Mouse (Mus musculus): Measurements from ENCODE around the gene P2ry1.

The P2ry1 gene

DNA sequence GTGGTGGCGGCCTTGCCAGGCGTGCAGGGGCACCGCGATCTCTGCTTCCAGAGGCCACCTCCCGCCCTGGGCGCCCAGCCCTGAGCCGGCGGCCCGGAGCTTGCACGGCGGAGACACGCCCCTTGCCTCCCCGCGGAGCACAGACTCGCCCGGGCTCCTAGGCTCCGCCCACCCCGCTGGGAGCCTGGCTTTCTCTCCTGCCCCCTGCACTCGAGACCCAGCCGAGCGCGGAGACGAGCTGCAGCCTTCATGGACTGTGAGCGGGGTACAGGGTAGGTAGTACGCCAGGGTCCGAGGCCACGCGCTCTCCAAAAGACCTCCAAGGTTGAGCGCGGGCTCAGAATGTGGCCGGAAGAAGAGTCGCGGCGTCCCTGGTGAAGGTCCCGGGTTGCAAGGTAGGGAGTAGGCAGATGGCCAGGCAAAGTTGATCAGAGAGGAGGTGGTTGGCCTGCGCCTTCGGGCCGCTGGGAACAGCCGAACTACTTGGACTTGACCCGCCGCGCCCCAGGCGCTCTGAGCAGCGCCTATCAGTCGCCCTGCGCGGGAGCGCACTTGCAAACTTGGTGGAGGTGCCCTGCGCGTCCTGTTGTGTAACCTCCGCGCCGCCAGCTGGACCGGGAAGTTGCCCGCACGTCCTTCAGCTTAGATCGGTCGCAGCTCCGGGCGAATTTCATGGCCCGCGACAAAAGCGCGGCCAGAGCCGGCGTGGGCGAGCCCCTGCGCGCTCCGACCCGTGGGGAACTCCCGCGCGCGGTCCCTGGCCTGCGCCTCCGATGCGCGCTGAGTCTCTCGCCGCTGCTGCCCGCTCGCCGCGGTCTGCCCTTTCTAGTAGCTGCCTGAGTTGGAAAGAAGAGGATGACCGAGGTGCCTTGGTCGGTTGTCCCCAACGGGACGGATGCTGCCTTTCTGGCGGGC lies at the start of gene P2ry1:
P2ry1 (plus strand) TSS at position 209 of the 915 bp plus-strand sequence.
- no peak for DNase-seq (ENCODE audit: low read depth, low spot score)

DNA sequence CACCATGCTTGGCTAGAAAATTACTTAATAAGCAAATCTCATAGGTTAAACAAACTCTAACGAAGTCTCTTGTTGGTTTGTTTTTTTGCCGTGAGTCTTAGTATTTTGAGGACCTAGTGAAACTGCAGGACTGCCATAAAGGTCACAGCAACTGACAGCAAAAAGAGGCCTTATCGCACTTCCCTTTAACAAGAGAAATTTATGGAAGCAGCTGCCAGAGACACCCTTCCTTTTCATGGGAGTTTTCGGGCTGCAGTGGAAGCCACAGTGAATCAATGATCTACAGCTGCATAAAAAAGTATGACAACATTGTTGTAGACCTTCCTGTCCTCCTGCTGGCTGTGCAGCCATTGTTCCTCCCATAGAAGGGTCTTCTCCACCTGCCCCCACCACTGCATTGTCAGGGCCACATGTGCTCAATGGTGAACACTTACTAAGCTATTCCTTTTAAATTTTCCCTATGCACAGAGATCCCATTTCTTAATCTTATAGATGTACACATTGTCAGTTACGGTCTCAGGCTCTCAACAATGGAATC lies 49.3 kb upstream of the P2ry1 start:
- no peak for DNase-seq (ENCODE audit: low read depth, low spot score)

DNA sequence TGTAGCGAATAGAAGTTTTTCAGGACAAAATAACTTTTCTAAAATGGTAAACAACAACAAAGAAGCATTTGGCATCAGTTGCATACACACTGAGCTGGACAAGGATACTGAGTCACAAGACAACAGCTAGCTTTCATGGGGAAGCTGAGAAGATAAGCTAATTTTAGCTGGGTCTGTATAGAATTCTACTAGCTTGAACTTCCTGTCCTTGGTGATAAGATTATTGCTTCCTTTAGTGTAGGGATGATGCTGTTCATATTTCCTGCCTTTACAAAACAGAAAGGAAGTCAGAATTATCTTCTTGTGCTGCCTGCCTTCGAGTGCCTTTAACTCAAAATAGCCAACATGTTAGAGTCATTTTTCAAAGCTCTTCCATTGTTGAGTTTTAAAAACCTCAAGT lies 48.5 kb upstream of the P2ry1 start:
- DNase-seq (ENCODE audit: low read depth, low spot score), result no peak

DNA sequence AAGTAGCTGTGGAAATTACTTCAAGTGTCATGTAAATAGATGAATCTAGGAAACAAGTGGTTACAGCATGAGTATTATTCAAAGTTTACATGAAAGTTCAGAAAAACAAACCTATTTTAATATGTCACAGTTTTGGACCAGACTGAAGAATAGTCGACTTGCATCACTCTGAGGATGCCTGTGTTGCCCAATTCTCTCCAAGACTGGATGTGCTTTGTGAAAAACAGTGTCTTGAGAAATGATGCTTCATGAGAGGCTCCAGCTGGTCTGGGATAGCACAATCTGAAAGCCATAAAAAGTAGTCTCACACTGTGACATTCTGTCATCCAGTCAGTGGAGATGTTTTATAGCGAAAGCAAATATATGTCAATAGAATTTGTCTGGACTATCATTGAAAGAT lies 43.8 kb upstream of the P2ry1 start:
- no peak for DNase-seq (ENCODE audit: low read depth, low spot score)

DNA sequence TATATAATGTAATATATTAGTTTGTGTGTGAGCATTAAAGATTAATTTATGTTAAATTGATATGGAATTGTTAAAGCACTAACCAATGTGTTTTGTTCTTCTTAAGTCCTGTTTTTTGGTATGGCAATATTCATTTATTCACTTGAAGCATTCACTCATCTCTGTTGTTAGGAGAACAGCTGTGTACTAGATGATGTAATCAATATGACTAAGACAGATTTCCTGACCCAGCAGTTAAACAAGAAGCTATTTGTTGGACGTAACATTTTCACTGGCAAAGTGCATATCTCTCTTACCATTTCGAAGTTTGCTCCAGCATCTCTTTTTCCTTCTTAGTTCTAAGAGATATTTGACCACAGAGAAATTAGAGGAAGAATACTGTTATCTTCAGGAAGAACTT lies 37.5 kb upstream of the P2ry1 start:
- no peak for DNase-seq (ENCODE audit: low read depth, low spot score)

DNA sequence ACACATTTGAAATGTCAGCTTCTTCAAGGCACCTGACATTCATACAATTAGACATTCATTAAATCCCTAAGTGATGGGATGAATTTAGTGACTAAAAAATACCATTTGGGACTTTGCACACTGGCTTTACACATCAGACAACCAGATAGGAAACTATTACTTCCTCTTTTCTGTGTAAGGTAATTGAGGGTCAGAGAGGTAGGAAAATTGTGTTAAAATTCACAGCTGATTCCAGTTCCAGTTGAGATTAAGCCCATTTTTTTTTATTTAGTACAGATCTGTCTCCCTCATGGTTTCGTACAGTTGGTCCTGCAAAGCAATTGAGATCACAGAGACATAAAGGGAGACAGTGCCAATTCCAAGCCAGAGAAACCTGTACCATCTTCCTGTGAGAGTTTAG lies 27.7 kb upstream of the P2ry1 start:
- peak; percentile 6 for DNase-seq (ENCODE audit: low read depth, low spot score)

DNA sequence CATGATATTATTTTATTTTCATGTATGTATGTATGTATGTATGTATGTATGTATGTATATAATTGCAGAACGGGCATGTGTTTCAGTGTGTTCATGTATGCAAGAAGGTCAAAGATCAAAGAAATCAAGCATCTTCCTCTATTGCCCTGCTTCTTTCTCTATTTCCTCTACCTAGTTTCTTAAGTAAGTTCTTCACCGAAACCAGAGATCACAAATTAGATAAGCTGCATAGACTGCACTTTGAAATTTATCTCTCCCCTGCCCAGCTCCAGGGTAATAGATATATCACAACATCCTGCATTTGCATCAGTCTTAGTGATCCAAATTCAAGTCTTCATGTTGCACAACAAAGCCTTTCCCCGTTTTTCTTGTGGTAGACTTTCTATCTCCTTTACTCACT lies 20.5 kb upstream of the P2ry1 start:
- no peak for DNase-seq (ENCODE audit: low read depth, low spot score)

DNA sequence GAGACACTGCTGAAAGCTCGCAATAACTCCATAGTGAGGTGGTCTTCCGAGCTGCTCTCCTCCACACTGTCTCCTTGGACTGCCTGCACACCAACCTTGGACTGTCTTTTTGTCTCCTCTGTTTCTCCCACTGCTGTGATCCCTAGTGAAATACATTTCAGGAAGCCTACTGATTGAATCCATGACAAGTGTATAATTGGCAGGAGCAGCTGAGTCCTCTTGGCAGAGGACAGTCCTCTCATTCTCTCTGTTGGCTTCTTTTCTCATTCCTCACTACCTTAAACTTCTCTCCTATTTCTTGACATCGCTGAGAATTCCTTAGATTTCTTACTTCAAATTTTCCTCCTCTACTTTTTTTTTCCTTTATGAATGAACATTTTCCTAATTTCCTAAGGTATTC lies 4.5 kb upstream of the P2ry1 start:
- DNase-seq (ENCODE audit: low read depth, low spot score), result no peak

DNA sequence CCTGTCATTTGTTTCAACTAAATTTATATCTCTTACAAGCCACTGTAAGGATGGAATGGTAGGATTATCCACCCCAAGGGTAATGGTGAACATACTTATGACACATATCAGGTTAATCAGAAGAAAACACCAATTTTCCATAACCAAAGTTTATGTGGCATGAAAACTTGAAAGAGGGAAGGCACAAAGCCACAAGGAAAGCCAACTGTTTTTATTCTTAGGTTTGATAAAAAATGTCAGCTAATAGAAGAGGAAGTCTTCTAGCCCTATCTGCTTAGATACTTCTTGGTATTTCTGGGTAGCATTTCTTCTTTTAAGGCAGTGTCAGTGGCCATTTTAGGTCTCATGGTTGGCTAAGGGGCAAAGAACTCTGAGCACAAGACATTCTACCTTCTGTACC lies 2.9 kb upstream of the P2ry1 start:
- no peak for DNase-seq (ENCODE audit: low read depth, low spot score)

DNA sequence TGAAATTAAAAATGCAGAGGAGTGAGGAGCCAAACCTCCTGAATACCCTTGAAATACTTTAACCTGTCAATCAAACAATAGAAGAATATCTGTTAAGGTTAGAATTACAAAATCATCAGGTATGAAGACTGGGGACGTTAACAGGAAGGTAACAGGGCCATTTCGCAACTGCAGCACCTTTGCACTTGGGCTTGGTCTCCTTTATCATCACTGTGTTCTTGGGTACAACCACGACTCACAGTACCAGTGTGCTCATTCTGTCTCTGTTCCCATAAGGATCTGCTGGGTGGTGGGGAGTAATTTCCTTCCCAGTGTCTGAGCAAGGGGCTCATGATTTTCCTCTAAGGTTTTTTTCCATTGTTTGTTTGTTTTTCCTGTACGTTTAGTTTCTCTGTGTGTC lies 1.8 kb upstream of the P2ry1 start:
- no peak for DNase-seq (ENCODE audit: low read depth, low spot score)

DNA sequence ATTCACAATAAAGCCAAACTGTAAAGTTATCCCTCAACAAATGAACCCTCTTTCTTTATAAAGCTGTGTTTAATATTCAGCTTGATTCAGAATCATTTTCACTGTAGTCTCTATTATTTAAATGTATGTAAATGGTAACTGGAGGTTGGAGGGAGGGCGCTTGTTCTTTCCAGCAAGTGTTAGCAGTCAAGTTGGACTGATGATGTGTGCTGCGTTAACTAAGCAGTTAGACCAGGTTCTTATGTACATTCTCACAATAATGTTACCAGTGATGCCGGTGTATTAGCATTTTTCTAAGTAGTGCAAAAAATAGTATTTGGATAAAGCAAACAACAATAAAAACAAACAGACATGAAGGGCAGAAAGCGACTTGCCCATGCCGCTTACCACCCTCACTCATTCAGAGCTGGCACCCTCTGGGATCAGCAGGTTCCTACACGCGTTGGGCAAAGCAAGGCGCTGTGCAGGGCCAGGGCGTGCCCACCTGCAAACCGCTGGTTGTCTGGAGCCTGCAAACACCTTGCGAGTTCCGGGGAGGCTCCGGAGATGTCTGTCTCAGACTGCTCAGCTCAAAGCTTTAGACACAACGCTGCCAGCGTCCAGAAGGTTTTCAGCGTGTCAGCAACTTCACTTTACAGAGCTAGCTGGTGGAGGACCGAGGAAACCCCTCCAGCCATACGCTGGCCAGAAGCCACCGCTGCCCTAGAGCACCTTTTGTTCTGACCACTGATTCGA lies 576 bp upstream of the P2ry1 start:
- DNase-seq (ENCODE audit: low read depth, low spot score), result no peak

DNA sequence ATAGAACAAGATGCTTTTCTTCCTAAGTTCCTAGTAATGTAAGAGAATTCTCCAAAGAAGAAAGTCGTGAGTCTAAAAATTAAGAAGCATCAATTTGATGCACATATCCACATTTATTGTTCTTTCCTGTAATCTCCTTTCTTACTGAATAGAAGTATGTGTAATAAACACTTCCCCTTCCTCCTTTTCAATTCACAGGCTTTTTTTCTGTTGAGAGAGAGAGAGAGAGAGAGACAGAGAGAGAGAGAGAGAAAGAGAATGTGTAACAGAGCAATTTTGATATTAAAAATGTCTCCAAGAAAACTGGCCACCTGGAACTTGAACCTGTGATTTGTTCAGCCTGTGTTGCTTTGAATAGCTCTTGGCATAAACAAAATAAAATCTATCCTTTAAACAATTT lies 2.0 kb downstream of the P2ry1 start:
- DNase-seq (ENCODE audit: low read depth, low spot score), result no peak

DNA sequence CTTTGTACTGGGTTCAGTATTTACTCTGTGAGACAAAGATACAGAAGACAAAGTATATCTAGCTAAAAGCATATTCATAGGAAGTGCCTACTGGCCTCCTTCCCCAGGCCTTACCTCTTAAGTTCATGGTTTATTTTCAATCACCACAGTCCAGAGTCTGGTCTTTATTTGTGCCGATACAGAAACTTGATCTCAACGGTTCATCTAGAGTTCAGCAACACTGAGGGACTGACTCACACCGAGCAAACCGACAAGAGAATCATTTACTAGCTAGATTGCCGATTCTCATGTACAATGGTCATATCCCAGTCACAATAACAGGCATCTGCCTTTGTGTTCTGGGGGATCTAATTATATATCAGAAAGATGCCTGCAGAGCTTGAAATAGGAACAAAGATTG lies 9.1 kb downstream of the P2ry1 start:
- DNase-seq (ENCODE audit: low read depth, low spot score), result no peak

DNA sequence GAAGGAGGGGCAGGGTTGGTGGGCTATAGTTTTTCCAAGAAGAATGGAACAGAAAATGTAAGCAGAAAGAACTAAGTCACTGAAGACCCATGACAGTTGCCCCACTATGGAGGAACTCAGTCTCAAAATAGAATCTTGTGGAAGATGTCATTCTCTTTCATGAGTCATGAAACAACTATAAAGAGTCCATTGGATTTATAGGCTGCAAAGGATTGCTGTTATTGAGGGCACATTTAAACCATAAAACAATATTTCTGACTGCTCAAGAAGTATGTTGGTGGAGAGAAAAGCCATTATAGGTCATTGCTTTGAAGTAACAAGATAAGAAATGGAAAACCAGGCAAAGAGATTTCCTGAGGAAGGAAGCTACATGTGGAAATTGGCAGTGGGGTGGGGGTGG lies 10.0 kb downstream of the P2ry1 start:
- no peak for DNase-seq (ENCODE audit: low read depth, low spot score)

DNA sequence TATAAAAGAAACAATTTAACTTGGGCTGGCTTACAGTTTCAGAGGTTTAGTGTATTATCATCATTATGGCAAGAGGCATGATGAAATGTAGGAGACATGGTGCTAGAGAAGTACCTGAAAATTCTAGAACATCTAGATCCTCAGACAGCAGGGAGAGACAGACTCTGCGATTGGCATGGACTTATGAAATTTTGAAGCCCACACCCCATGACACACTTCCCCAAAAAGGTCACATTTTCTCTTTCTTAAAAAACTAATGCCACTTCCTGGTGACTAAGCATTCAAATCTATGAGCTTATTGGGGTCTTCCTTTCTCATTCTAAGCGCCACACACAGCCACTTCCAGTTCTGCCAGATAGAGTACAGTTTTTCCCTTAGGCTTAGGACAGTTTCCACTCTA lies 14.1 kb downstream of the P2ry1 start:
- no peak for DNase-seq (ENCODE audit: low read depth, low spot score)

DNA sequence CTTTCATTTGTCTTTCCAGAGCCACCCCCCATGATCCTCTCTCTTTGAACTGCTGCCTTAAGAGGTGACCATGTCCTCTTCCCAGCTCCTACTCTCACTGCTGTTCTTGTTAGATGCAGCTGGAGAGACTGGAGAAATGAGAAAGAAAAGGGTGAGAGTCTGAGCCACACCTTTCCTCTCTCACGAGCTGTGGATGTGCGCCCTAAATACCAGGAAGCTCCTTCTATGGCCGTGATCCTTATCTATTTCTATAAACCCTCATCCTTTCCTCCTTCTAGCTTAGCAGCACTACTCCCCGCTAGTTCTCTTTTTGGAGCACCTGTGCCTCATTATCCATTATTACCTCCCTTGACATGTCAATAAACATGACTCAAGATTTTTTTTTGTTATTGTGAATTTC lies 29.5 kb downstream of the P2ry1 start:
- DNase-seq (ENCODE audit: low read depth, low spot score), result no peak

DNA sequence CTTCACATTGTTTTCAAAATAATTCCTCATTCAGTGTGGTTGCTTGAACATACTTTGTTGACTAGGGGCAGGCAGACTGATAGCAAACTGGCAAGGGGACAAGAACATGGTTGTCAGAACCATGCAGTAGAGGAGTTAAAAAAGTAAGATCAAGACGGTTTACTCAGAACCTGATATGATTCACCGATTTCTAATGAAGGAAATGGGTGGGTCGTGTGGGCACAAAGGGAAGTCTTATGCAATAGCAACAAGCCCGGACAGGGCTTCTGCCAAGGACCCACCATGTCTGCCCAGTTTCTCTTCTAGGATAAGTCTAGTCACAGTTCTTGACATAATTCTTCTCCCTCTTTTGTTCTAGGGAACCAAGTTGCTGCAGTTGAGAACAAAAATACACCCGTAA lies 33.0 kb downstream of the P2ry1 start:
- no peak for DNase-seq (ENCODE audit: low read depth, low spot score)

DNA sequence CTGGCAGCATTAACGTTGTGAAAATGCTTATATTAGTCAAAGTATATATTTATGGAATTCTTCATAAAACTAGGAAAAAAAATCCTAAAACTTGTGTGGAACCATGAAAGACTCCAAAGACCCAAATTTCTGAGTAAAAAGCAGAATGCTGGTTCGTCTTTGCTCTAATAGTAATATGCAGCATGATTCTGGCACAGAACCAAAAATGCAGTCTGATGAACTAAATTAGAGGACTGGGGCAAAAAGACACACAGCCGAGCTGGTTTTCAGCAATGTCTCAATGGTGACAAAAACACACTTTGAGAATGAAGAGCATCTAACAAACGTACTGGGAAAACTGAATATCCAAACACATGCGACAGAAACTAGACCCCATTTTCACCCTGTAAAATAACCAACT lies 37.3 kb downstream of the P2ry1 start:
- no peak for DNase-seq (ENCODE audit: low read depth, low spot score)

DNA sequence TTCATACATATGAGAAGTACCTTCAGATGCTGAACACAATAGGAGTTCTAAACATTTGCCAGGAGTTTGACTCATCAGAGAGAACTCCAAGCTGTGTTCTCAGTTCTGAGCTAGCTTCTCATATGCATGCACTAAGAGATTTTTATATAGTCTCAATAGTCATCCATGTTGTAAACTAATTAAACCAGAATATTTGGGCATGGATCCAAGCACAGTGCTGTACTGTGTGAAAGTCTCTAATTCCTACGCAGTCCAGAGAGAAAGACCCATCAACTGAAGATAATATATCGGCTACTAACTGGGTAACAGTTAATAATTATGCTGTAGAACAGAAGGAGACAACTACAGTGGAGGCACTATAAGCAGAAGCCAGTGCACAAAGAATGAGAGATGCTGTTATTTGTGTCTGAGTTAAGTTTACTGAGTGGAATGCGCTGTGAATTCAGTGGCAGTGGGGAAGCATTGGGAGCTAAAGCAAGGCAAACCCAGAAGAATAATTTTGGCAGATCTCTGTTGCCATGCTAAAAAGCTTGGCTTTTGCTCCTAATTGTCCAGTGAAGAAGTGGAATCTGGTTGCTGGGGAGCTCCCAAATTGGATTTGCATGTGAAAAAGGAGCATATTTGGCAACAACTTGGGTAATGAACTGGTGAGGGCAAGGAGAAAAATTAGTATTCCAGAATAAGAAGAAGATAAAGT lies 47.5 kb downstream of the P2ry1 start:
- no peak for DNase-seq (ENCODE audit: low read depth, low spot score)

Data from A20 (cell line).